ENCODE assay signal across 24 mouse cellular contexts in the genomic region with DNA sequence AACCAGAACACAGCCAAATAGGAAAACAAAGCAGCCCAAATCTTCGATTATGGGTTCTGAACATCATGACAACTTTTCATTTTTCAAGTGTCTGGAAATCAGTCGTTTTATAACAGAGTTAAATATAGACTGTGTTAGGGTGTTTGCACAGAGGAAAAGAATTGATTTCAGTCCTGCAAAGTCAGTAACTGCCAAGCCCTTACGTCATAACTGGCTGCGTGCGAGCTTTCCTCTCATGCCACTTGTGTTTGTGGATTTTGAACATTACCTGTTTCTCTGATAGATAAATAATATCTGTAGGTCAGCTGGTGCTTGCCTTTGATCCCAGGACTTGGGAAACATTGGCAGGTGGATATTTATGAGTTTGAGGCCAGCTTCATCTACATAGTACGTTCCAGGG. TPM values are rescaled to one million over a fixed set of nuclear protein-coding genes. Genes with fewer than 3 reads are reported as not detected.
DNase-seq lines count a peak whose midpoint lies in the region; ATAC-seq lines count a peak whose summit lies in the region.
"Had no signal": no experiment of that assay in that cellular context is flagged by ENCODE, and none has a peak within 500 bp of the region (broad histone marks: within the 10 kb centered on the region; RNA-seq: fewer than 3 reads in every experiment).

No protein-coding gene starts in this region.

- no peak overlapping the region for H3K4me2 ChIP-seq in heart, embryonic 15.5 days
- H3K4me2 ChIP-seq: forebrain, embryonic 13.5 days; hindbrain, embryonic 15.5 days; intestine, embryonic 15.5 days; liver, embryonic 11.5 days; lung, embryonic 15.5 days; midbrain, embryonic 12.5 days; neural tube, embryonic 15.5 days had no signal

- H3K27me3 ChIP-seq in heart, embryonic 15.5 days: peaks cover 9% of the 10 kb centered on the region
- peaks cover 11% of the 10 kb centered on the region for H3K27me3 ChIP-seq in heart, embryonic 10.5 days (ENCODE audit: insufficient read depth, poor library complexity, severe bottlenecking)
- H3K27me3 ChIP-seq: intestine, embryonic 15.5 days had no signal

- WGBS in heart, embryonic 15.5 days: 68% methylated on average over 6 of the region's 6 CpGs
- WGBS in heart, embryonic 10.5 days: 82% methylated on average over 6 of the region's 6 CpGs

- H3K4me3 ChIP-seq in heart, embryonic 15.5 days: no peak overlapping the region
- H3K4me3 ChIP-seq in heart, embryonic 10.5 days: no peak overlapping the region
- H3K4me3 ChIP-seq: forebrain, embryonic 13.5 days; hindbrain, embryonic 15.5 days; intestine, embryonic 15.5 days; limb, embryonic 10.5 days; lung, embryonic 15.5 days; midbrain, embryonic 12.5 days; neural tube, embryonic 15.5 days had no signal

- H3K27ac ChIP-seq in heart, embryonic 15.5 days: 0 out of 2 replicates have a peak overlapping the region, but pooled peaks have one; percentile 29
- H3K27ac ChIP-seq in heart, embryonic 10.5 days: no peak overlapping the region
- H3K27ac ChIP-seq: forebrain, embryonic 13.5 days; hindbrain, embryonic 15.5 days; intestine, embryonic 15.5 days; limb, embryonic 10.5 days; lung, embryonic 15.5 days; midbrain, embryonic 12.5 days; neural tube, embryonic 15.5 days had no signal

- peak; percentile 31 for DNase-seq in adrenal gland, postnatal 10 days
- no peak for DNase-seq in adrenal gland, postnatal 25 days
- no peak for DNase-seq in heart, embryonic 10.5 days (ENCODE audit: low spot score)
- peak; percentile 15 for DNase-seq in lung, postnatal 10 days
- DNase-seq in lung, adult 18-20 months: no peak
- DNase-seq in skeletal muscle tissue, adult 2 months (ENCODE audit: low read depth, low spot score): peak; percentile 10
- DNase-seq in urinary bladder, postnatal 25 days (ENCODE audit: low spot score): no peak
- DNase-seq: cerebellum, adult 9-10 months; gastrocnemius, postnatal 10 days; heart, adult 11 months; kidney, adult 8-10 months; kidney, postnatal 10 days; thymus, adult 18-20 months; thymus, postnatal 4 days had no signal

- H3K9ac ChIP-seq in heart, embryonic 15.5 days: no peak overlapping the region
- H3K9ac ChIP-seq: forebrain, embryonic 13.5 days; hindbrain, embryonic 15.5 days; intestine, embryonic 15.5 days; lung, embryonic 15.5 days; midbrain, embryonic 12.5 days; neural tube, embryonic 15.5 days had no signal

- H3K4me1 ChIP-seq in heart, embryonic 15.5 days (replicated peaks): peaks cover 20% of the 10 kb centered on the region
- H3K4me1 ChIP-seq in heart, embryonic 10.5 days: peaks cover 34% of the 10 kb centered on the region

- no peak for ATAC-seq in heart, embryonic 15.5 days (replicated peaks; ENCODE audit: insufficient number of reproducible peaks, insufficient read depth, low FRiP score, low read depth)
- ATAC-seq: forebrain, embryonic 13.5 days; intestine, embryonic 15.5 days had no signal

- H3K9me3 ChIP-seq in heart, embryonic 15.5 days (replicated peaks): no peaks in the 10 kb centered on the region
- no peaks in the 10 kb centered on the region for H3K9me3 ChIP-seq in heart, embryonic 10.5 days
- H3K9me3 ChIP-seq: forebrain, embryonic 13.5 days; hindbrain, embryonic 15.5 days; intestine, embryonic 15.5 days; limb, embryonic 10.5 days; lung, embryonic 15.5 days; midbrain, embryonic 12.5 days; neural tube, embryonic 15.5 days had no signal

- no peaks in the 10 kb centered on the region for H3K36me3 ChIP-seq in heart, embryonic 15.5 days
- H3K36me3 ChIP-seq in heart, embryonic 10.5 days: no peaks in the 10 kb centered on the region
- H3K36me3 ChIP-seq: hindbrain, embryonic 15.5 days; intestine, embryonic 15.5 days; limb, embryonic 10.5 days; lung, embryonic 15.5 days; midbrain, embryonic 12.5 days; neural tube, embryonic 15.5 days had no signal

RNA-seq across cellular contexts. Expression of a gene that starts 14.1 kb away (rescaled TPM):
- under 1 TPM in 1 of 2 experiments, not detected in 1; 0.45 TPM for total RNA-seq in adrenal gland, postnatal 10 days (2021)
- 0.52 TPM in 1 of 2 replicates, not detected in the other for total RNA-seq in adrenal gland, postnatal 25 days (2021)
- 1.8 and 2.2 TPM in 2 replicates for polyA plus RNA-seq in heart, embryonic 15.5 days (2015; fragmentation: Nextera tagmentation; extraction: Ambion mirVana)
- 1.8 and 3.0 TPM in 2 replicates for polyA plus RNA-seq in heart, embryonic 10.5 days (2016; fragmentation: Nextera tagmentation; extraction: Ambion mirVana)
- polyA plus RNA-seq: small intestine, adult 2 months had no signal

RNA-seq across cellular contexts. Expression of a gene that starts 27.5 kb away (rescaled TPM):
- total RNA-seq in adrenal gland, postnatal 10 days (2021): 10 to 100 TPM; 16.7 to 18.6 TPM
- 25.6 and 26.3 TPM in 2 replicates for total RNA-seq in adrenal gland, postnatal 25 days (2021)
- polyA plus RNA-seq in heart, embryonic 15.5 days (2015; fragmentation: Nextera tagmentation; extraction: Ambion mirVana): 15.5 and 15.8 TPM in 2 replicates
- 14.4 and 24.4 TPM in 2 replicates for polyA plus RNA-seq in heart, embryonic 10.5 days (2016; fragmentation: Nextera tagmentation; extraction: Ambion mirVana)

Comparison
In these comparisons a context has a peak if more than half of its experiments do, and no peak if none do; other contexts are left out.
1. DNase-seq: peak in adrenal gland, postnatal 10 days (single experiment), lung, postnatal 10 days (single experiment) and skeletal muscle tissue, adult 2 months (single experiment); none in adrenal gland, postnatal 25 days (single experiment), heart, embryonic 10.5 days (single experiment), lung, adult 18-20 months (0 of 2) and urinary bladder, postnatal 25 days (single experiment).